Comparison of ENCODE assay signal across 15 mouse cellular contexts in genomic region chr16:84919649-84920308, GRCm38 (mm10).
A peak's percentile ranks its signal among the peaks of the same experiment; 100 is the strongest.
DNase-seq lines count a peak whose midpoint lies in the region; ATAC-seq and TF ChIP-seq lines count a peak whose summit lies in the region.
"Had no signal": no experiment of that assay in that cellular context is flagged by ENCODE, and none has a peak within 500 bp of the region (broad histone marks: within the 10 kb centered on the region; RNA-seq: fewer than 3 reads in every experiment).

No protein-coding gene starts in this region.

- 22% methylated on average over 5 of the region's 5 CpGs for WGBS in kidney, embryonic 15.5 days
- 47% methylated on average over 5 of the region's 5 CpGs for WGBS in hindbrain, postnatal 0 days
- WGBS in heart, embryonic 12.5 days: 63% methylated on average over 5 of the region's 5 CpGs

- peak; percentile 91 for ATAC-seq in kidney, embryonic 15.5 days (replicated peaks; ENCODE audit: low FRiP score)
- no peak for ATAC-seq in hindbrain, postnatal 0 days
- no peak for ATAC-seq in granulocyte monocyte progenitor cell, adult 5-6 weeks (replicated peaks; ENCODE audit: poor library complexity, severe bottlenecking)
- ATAC-seq in inflammation-experienced regulatory T-cells, adult 6 months: no peak
- no peak for ATAC-seq in heart, embryonic 12.5 days (ENCODE audit: insufficient number of reproducible peaks, low FRiP score)
- ATAC-seq: forebrain, embryonic 15.5 days; intestine, embryonic 15.5 days had no signal

- H3K4me3 ChIP-seq in kidney, embryonic 15.5 days (replicated peaks): no peak overlapping the region
- H3K4me3 ChIP-seq in hindbrain, postnatal 0 days (ENCODE audit: low read length): no peak overlapping the region
- H3K4me3 ChIP-seq in heart, embryonic 12.5 days: no peak overlapping the region
- H3K4me3 ChIP-seq: forebrain, embryonic 15.5 days; intestine, embryonic 15.5 days had no signal

- TF ChIP-seq CTCF in hindbrain, postnatal 0 days (IDR thresholded peaks at IDR 0.05; ENCODE audit: low read depth): no peak

- H3K9ac ChIP-seq in kidney, embryonic 15.5 days: no peak overlapping the region
- H3K9ac ChIP-seq in hindbrain, postnatal 0 days (replicated peaks; ENCODE audit: low read length): no peak overlapping the region
- no peak overlapping the region for H3K9ac ChIP-seq in heart, embryonic 12.5 days
- H3K9ac ChIP-seq: forebrain, embryonic 15.5 days; intestine, embryonic 15.5 days had no signal

- H3K4me2 ChIP-seq in kidney, embryonic 15.5 days: no peak overlapping the region
- H3K4me2 ChIP-seq in hindbrain, postnatal 0 days (ENCODE audit: low read depth, low read length): no peak overlapping the region
- no peak overlapping the region for H3K4me2 ChIP-seq in heart, embryonic 12.5 days
- H3K4me2 ChIP-seq: forebrain, embryonic 15.5 days; heart, embryonic 11.5 days; intestine, embryonic 15.5 days had no signal

- H3K27me3 ChIP-seq in kidney, embryonic 15.5 days: no peaks in the 10 kb centered on the region
- no peaks in the 10 kb centered on the region for H3K27me3 ChIP-seq in hindbrain, postnatal 0 days (ENCODE audit: insufficient read depth, low read length)
- H3K27me3 ChIP-seq in heart, embryonic 12.5 days (replicated peaks): no peaks in the 10 kb centered on the region
- H3K27me3 ChIP-seq: CH12.LX; forebrain, embryonic 15.5 days; intestine, embryonic 15.5 days had no signal

- peaks cover 17% of the 10 kb centered on the region for H3K4me1 ChIP-seq in kidney, embryonic 15.5 days
- H3K4me1 ChIP-seq in hindbrain, postnatal 0 days (ENCODE audit: insufficient read depth, low read length): no peaks in the 10 kb centered on the region
- peaks cover 3% of the 10 kb centered on the region; the same call in 1 of the 2 replicates for H3K4me1 ChIP-seq in heart, embryonic 12.5 days (replicated peaks)
- H3K4me1 ChIP-seq: intestine, embryonic 15.5 days had no signal

- H3K9me3 ChIP-seq in kidney, embryonic 15.5 days (replicated peaks): no peaks in the 10 kb centered on the region
- no peaks in the 10 kb centered on the region for H3K9me3 ChIP-seq in hindbrain, postnatal 0 days (ENCODE audit: low read length)
- no peaks in the 10 kb centered on the region for H3K9me3 ChIP-seq in heart, embryonic 12.5 days (replicated peaks)
- H3K9me3 ChIP-seq: forebrain, embryonic 15.5 days; intestine, embryonic 15.5 days had no signal

- H3K36me3 ChIP-seq in kidney, embryonic 15.5 days: no peaks in the 10 kb centered on the region
- H3K36me3 ChIP-seq in hindbrain, postnatal 0 days (ENCODE audit: insufficient read depth, low read length): no peaks in the 10 kb centered on the region
- no peaks in the 10 kb centered on the region for H3K36me3 ChIP-seq in heart, embryonic 12.5 days
- H3K36me3 ChIP-seq: forebrain, embryonic 15.5 days; intestine, embryonic 15.5 days had no signal

- peak overlapping the region; percentile 87 for H3K27ac ChIP-seq in kidney, embryonic 15.5 days
- H3K27ac ChIP-seq in hindbrain, postnatal 0 days: no peak overlapping the region
- no peak overlapping the region for H3K27ac ChIP-seq in heart, embryonic 12.5 days (ENCODE audit: poor library complexity, severe bottlenecking)
- H3K27ac ChIP-seq: forebrain, embryonic 15.5 days; intestine, embryonic 15.5 days had no signal

- DNase-seq in kidney, adult 8-10 months: no peak
- peak; percentile 16 for DNase-seq in Muller cell, postnatal 12 days (ENCODE audit: inconsistent ontology term)
- DNase-seq in embryo, embryonic 11.5 days (ENCODE audit: low read depth, low spot score): peak; percentile 13
- peak; percentile 22 for DNase-seq in hindbrain, postnatal 0 days (ENCODE audit: low spot score)
- DNase-seq: adrenal gland, postnatal 14 days; cerebellum, adult 2 months; lung, adult 18-20 months had no signal

Comparison
In these comparisons a context has a peak if more than half of its experiments do, and no peak if none do; other contexts are left out.
1. DNase-seq: peak in Muller cell, postnatal 12 days (single experiment), embryo, embryonic 11.5 days (single experiment) and hindbrain, postnatal 0 days (single experiment); none in kidney, adult 8-10 months (0 of 2).